Mouse (Mus musculus) hindbrain, embryonic 14.5 days (tissue): Measurements from ENCODE around the gene Grk1. TPM values are rescaled to one million over a fixed set of nuclear protein-coding genes. Genes with fewer than 3 reads are reported as not detected.

Experiments
- ATAC-seq: fragments of 200-750 bp; cut with Nextera tagmentation; 2 replicates; pipeline ENCODE4 v1.8.0; 2017; ENCODE audit warnings: moderate number of reproducible peaks, mild to moderate bottlenecking, moderate TSS enrichment, moderate library complexity; ENCODE audit not compliant: low FRiP score
- DNase-seq: peaks from one replicate; pipeline ENCODE4 v3.0.0-alpha.2; 2015; ENCODE audit warnings: low spot score
- H3K27ac ChIP-seq: fragments of 300-500 bp; sonication (generic); 2 replicates; pipeline ENCODE4 v1.5.1; 2014; ENCODE audit warnings: mild to moderate bottlenecking, moderate library complexity
- H3K27me3 ChIP-seq: fragments of 300-500 bp; sonication (generic); 2 replicates; pipeline ENCODE4 v1.6.1; 2014; ENCODE audit warnings: mild to moderate bottlenecking, low read length, mixed read lengths; ENCODE audit not compliant: control insufficient read depth, insufficient read depth
- H3K36me3 ChIP-seq: fragments of 300-500 bp; sonication (generic); replicated peaks from 2 replicates; pipeline ENCODE4 v1.6.1; 2014; ENCODE audit not compliant: control insufficient read depth, insufficient read depth
- H3K4me1 ChIP-seq: fragments of 300-500 bp; sonication (generic); replicated peaks from 2 replicates; pipeline ENCODE4 v1.6.1; 2014; ENCODE audit warnings: antibody characterized with exemption, low read length, mixed read lengths; ENCODE audit not compliant: control insufficient read depth, insufficient read depth
- H3K4me2 ChIP-seq: fragments of 300-500 bp; sonication (generic); replicated peaks from 2 replicates; pipeline ENCODE4 v1.6.1; 2014; ENCODE audit warnings: mild to moderate bottlenecking, moderate library complexity
- H3K4me3 ChIP-seq: fragments of 300-500 bp; sonication (generic); replicated peaks from 2 replicates; pipeline ENCODE4 v1.5.1; 2014; ENCODE audit warnings: mild to moderate bottlenecking, low read length
- H3K9ac ChIP-seq: fragments of 300-500 bp; sonication (generic); 2 replicates; pipeline ENCODE4 v1.6.1; 2014
- H3K9me3 ChIP-seq: fragments of 300-500 bp; sonication (generic); 2 replicates; pipeline ENCODE4 v1.6.1; 2016; ENCODE audit warnings: low read length; ENCODE audit not compliant: control insufficient read depth
- WGBS: fragments of 180-500 bp; shearing (Covaris S2); extraction: QIAGEN DNeasy Blood & Tissue Kit; methylation state at CpG from one replicate; pipeline ENCODE4 v1.1.7; 2014; 5-methylcytosine and 5-hydroxymethylcytosine counted together
- polyA plus RNA-seq: library from polyadenylated mRNA; unstranded; fragments of >200 nt; fragmentation: Nextera tagmentation; extraction: Ambion mirVana; gene quantifications from 2 replicates; pipeline ENCODE4 v1.2.1, GENCODE M21; 2014

The Grk1 gene
- polyA plus RNA-seq, 1 experiment from 2014 or later = not detected

DNA sequence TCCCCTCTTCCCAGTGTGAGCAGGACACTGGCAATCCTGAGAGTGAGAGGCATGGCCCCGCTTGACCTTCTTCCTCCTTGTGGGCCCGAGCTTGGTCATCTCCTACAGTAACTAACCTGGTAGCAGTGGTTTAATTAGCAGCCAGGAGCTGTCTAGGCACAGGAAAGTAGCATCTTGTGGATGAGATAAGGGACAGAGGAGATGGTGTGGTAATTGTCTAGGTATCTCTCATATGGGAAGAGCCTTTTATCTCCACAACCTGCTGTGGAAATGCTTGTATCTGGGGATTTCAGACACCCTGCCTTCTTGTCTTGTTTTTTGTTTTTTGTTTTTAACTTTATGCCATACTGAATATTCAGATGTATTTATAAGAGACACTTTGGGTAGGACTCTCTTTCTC lies 32.6 kb downstream of the Grk1 start:
- Histone ChIP-seq H3K36me3 (no peaks in the 10 kb centered on the region), H3K9me3 (no peaks in the 10 kb centered on the region), H3K4me2 (no peak overlapping the region), H3K4me3 (no peak overlapping the region), H3K4me1 (no peaks in the 10 kb centered on the region), H3K27ac (no peak overlapping the region), H3K27me3 (peaks cover 19% of the 10 kb centered on the region), H3K9ac (no peak overlapping the region)
- ATAC-seq (no peak), DNase-seq (no peak)
- WGBS = 86% methylated on average over 2 of the region's 2 CpGs

DNA sequence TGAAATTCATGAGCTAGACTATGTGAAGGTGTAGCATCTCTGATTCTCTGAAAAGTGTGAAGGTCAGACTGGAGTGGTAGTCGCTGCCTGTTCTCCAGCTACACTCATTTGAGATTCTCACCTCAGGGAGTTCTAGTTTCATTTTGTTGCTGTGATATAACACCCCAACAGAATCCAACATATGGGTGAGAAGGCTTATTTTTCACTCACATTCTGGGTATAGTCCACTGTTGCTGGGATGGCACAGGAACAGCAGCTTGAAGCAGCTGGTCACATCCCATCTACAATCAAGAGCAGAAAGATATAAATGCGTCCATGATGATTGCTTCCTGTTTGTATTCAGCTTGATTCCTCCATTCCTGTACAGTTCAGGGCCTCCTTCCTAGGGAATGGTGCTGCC lies 37.3 kb downstream of the Grk1 start:
- Histone ChIP-seq H3K4me3 (no peak overlapping the region), H3K27me3 (no peaks in the 10 kb centered on the region), H3K36me3 (no peaks in the 10 kb centered on the region), H3K9me3 (no peaks in the 10 kb centered on the region), H3K9ac (no peak overlapping the region), H3K4me1 (no peaks in the 10 kb centered on the region), H3K4me2 (no peak overlapping the region), H3K27ac (no peak overlapping the region)
- DNase-seq (no peak), ATAC-seq (no peak)
- 97% methylated on average over 2 of the region's 2 CpGs for WGBS

DNA sequence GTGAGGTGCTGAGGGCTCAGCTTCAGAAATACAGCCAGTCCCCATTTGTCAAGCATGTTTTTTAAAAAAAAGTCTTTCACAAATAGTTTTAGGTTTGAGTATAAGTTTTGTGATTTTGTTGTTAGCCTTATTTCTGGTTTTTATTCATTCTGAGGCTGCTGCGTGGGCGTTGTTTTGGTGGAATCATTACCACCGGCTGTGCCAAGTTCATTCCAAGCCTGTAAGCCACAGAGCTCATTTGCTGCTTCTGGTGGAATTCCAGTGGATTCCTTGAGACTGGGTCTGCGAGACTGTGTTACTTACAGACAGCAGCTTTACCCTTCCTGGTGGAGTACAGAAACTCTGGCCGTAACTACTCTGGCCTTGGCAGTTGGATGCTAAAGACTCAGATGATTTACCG lies 41.6 kb downstream of the Grk1 start:
- Histone ChIP-seq H3K27ac (no peak overlapping the region), H3K4me2 (no peak overlapping the region), H3K9ac (no peak overlapping the region), H3K36me3 (no peaks in the 10 kb centered on the region), H3K27me3 (no peaks in the 10 kb centered on the region), H3K4me3 (no peak overlapping the region), H3K9me3 (no peaks in the 10 kb centered on the region), H3K4me1 (no peaks in the 10 kb centered on the region)
- DNase-seq (no peak), ATAC-seq (no peak)
- WGBS = 90% methylated on average over 6 of the region's 6 CpGs

DNA sequence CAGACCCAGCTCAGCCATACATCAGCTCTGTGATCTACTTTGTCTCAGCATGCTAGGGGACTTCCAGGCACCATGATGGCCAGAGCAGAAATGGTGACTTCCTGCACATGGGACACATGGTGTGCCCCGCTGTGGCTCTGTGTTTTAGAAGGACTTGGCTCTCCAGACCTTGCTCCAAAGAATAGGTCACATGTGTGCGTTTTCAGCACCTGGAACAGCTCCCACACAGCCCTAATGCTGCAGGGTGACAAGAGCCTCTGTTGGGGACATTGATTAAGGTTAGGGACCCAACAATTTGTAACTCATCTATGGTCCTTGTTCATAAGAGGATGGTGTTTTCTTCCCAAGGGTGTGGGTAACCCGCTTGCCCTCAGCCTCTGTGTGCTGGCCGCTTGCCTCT lies 43.3 kb downstream of the Grk1 start:
- no peak for ATAC-seq
- Histone ChIP-seq H3K27ac (no peak overlapping the region), H3K9ac (no peak overlapping the region), H3K4me2 (no peak overlapping the region), H3K36me3 (no peaks in the 10 kb centered on the region), H3K4me3 (no peak overlapping the region), H3K9me3 (no peaks in the 10 kb centered on the region), H3K27me3 (no peaks in the 10 kb centered on the region), H3K4me1 (no peaks in the 10 kb centered on the region)
- DNase-seq = peak; percentile 40
- WGBS = 58% methylated on average over 4 of the region's 4 CpGs

DNA sequence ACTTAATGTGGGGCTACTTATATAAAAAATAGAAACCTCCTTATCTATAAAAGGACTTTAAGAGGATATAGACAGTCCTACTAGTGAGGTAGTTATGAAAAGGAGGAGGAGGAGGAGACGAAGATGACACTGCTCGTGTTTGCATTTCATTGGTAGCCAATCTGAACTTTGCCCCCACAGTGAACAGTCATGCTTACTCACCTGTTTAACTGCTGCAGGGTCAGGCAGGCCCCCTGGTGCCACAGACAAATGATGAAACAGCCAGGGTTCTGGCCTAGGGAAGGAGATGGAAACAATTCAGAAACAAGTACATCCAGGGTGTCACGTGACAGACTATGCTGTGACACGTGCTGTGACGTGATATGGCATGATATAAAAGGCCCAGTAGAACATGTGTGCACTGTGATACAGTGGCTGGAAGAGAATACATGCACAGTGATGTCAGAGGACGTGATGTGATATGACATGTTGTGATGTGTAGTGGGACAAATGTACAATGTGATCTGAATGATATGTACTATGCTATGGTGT lies 46.9 kb downstream of the Grk1 start:
- H3K27me3 ChIP-seq = no peaks in the 10 kb centered on the region
- H3K36me3 ChIP-seq = no peaks in the 10 kb centered on the region
- H3K27ac ChIP-seq = no peak overlapping the region
- H3K4me2 ChIP-seq = no peak overlapping the region
- no peak overlapping the region for H3K4me3 ChIP-seq
- H3K9ac ChIP-seq = no peak overlapping the region
- peaks cover 4% of the 10 kb centered on the region; the same call in 1 of the 2 replicates for H3K4me1 ChIP-seq
- ATAC-seq = no peak
- H3K9me3 ChIP-seq = no peaks in the 10 kb centered on the region
- 80% methylated on average over 6 of the region's 6 CpGs for WGBS
- no peak for DNase-seq

DNA sequence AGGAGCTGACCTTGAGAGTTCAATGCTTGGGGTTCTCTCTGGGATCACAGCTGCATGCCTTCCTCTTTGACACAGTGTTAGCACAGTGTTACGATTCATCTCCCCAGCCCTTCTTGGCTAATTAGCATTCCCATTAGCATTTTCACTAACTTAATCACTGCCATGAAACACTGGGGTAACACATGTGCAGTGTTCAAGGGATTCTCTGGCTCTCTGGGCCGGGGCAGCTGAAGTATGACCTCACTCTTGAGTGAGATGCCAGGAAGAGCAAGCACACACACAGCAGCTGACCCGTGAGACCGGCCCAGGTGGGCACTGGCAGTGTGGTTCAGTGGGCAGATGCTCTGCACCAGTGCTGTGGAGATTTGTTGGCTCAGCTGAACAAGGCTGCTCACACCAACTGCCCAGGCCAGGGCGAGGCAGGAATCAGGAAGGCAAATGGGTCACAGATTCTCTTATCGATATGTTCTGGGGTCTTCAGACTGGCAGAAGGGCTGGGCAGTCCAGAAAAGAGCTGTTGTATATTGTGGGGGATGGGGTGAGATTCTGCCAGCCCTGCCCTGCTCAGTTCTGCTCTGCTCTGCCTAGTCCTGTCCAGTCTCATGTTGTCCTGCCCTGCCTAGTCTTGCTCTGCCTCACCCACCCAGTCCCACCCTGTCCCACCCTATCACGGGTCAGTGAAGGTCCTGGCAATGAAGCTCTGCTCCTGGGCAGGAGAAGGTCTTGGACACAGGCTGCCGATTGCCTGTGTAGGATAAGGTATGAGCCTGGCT lies 49.6 kb downstream of the Grk1 start:
- WGBS = 61% methylated on average over 8 of the region's 8 CpGs
- Histone ChIP-seq H3K9me3 (no peaks in the 10 kb centered on the region), H3K9ac (no peak overlapping the region), H3K4me2 (no peak overlapping the region), H3K4me1 (peaks cover 4% of the 10 kb centered on the region; the same call in 1 of the 2 replicates), H3K36me3 (no peaks in the 10 kb centered on the region), H3K27me3 (no peaks in the 10 kb centered on the region), H3K4me3 (no peak overlapping the region), H3K27ac (peak overlapping the region; percentile 14; the same call in 1 of the 2 replicates)
- DNase-seq (peak; percentile 53), ATAC-seq (peak; percentile 73)

DNA sequence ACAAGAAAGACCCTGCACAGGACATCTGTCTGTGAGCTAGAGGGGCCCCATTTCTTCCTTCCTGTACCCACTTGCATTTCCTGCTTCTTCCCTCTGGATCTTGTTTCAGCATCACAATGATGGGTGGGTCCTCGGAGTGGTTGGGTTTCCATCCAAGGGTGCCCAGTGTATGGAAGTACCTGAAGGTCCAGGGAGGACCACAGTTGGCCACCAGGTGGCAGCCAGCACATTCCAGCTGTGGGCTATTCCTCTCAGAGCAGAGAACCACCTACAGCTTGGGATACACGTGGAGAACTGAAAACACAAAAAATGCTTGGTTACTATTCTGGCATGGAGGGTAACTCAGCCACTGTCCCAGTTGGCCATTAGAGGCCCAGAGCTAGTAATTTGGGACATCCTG lies 50.4 kb downstream of the Grk1 start:
- ATAC-seq = peak; percentile 64; the same call in 1 of the 2 replicates
- Histone ChIP-seq H3K27me3 (no peaks in the 10 kb centered on the region), H3K9ac (no peak overlapping the region), H3K27ac (no peak overlapping the region), H3K4me2 (no peak overlapping the region), H3K9me3 (no peaks in the 10 kb centered on the region), H3K36me3 (no peaks in the 10 kb centered on the region), H3K4me3 (no peak overlapping the region), H3K4me1 (peaks cover 4% of the 10 kb centered on the region; the same call in 1 of the 2 replicates)
- DNase-seq = peak; percentile 69
- 44% methylated on average over 2 of the region's 2 CpGs for WGBS

DNA sequence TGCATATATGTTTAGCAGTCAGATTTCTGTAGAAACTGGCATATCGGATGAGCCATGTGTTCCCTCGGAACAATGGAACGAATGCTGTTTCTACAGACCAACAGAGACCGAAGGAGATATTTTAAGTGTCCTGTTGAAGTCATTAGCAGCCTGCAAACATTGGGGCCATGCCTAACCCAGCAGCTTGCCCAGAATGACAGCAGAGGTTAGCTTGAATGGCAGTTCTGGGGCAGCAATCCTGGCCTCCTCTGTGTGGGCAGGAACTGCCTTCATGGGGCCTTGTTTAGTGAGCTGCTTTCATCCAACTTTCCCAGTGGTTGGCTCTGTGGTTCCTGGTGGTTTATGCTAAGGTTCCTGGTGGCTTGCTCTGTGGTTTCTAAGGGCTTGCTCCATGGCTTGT lies 54.5 kb downstream of the Grk1 start:
- WGBS = 93% methylated on average over 4 of the region's 4 CpGs
- Histone ChIP-seq H3K27me3 (no peaks in the 10 kb centered on the region), H3K4me2 (no peak overlapping the region), H3K36me3 (no peaks in the 10 kb centered on the region), H3K27ac (no peak overlapping the region), H3K4me3 (no peak overlapping the region), H3K9ac (no peak overlapping the region), H3K9me3 (no peaks in the 10 kb centered on the region), H3K4me1 (peaks cover 1% of the 10 kb centered on the region; the same call in 1 of the 2 replicates)
- no peak for DNase-seq
- no peak for ATAC-seq

DNA sequence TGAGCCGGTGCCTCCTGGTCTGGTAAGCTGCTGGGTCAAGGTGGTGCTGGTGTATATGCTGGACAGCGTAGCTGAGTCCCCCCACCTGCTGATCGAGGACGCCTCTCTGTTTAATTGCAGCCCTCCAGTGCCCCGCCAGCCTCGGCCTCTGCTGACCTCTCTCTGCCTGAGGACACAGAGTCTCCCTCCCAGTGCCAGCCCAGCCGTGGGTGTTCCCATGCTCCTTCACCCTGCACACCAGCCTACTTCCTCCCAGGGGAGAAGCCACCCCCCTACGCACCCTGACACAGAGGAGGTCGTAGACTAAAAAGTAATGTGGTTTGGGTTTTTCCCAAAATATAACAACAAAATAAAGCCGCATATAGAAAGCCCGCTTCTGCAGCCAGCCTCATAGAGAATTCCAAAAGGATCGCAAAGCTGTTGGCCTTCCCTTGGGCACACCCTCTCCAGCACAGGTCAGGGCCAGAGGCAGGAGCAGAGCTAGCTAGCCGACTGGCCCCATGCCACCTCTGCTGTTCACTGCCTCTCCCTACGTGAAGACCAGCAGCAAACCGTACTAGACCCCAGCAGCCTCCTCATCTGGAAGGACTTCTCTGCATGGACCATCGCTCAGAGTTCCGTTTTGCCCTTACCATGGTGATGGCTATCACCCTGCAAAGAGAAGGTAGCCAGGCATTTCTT lies 56.3 kb downstream of the Grk1 start:
- Histone ChIP-seq H3K27ac (no peak overlapping the region), H3K4me2 (no peak overlapping the region), H3K4me3 (no peak overlapping the region), H3K9me3 (no peaks in the 10 kb centered on the region), H3K4me1 (no peaks in the 10 kb centered on the region), H3K36me3 (no peaks in the 10 kb centered on the region), H3K9ac (no peak overlapping the region), H3K27me3 (no peaks in the 10 kb centered on the region)
- DNase-seq = no peak
- WGBS = 82% methylated on average over 17 of the region's 17 CpGs
- no peak for ATAC-seq
